Mouse (Mus musculus) midbrain, embryonic 10.5 days (tissue): ENCODE data around the gene Mcur1. TPM values are rescaled to one million over a fixed set of nuclear protein-coding genes. Genes with fewer than 3 reads are reported as not detected.
A peak's percentile ranks its signal among the peaks of the same experiment; 100 is the strongest.

Source experiments
- DNase-seq: peaks from one replicate; pipeline ENCODE4 v3.0.0-alpha.2; 2017; ENCODE audit warnings: low spot score
- H3K27ac ChIP-seq: fragments of 300-500 bp; sonication (generic); replicated peaks from 2 replicates; pipeline ENCODE4 v1.5.1; 2016; ENCODE audit warnings: mild to moderate bottlenecking
- H3K27me3 ChIP-seq: fragments of 300-500 bp; sonication (generic); 2 replicates; pipeline ENCODE4 v1.6.1; 2016; ENCODE audit warnings: low read depth, mild to moderate bottlenecking; ENCODE audit not compliant: poor library complexity, severe bottlenecking
- H3K36me3 ChIP-seq: fragments of 300-500 bp; sonication (generic); 2 replicates; pipeline ENCODE4 v1.6.1; 2016; ENCODE audit warnings: mild to moderate bottlenecking, moderate library complexity
- H3K4me1 ChIP-seq: fragments of 300-500 bp; sonication (generic); 2 replicates; pipeline ENCODE4 v1.6.1; 2016
- H3K4me3 ChIP-seq: fragments of 300-500 bp; sonication (generic); 2 replicates; pipeline ENCODE4 v1.5.1; 2016; ENCODE audit warnings: mild to moderate bottlenecking, moderate library complexity
- H3K9me3 ChIP-seq: fragments of 300-500 bp; sonication (generic); replicated peaks from 2 replicates; pipeline ENCODE4 v1.6.1; 2016; ENCODE audit warnings: mild to moderate bottlenecking
- WGBS: fragments of 180-500 bp; shearing (Covaris S2); methylation state at CpG from one replicate; pipeline ENCODE4 v1.1.7; 2016; 5-methylcytosine and 5-hydroxymethylcytosine counted together
- polyA plus RNA-seq: library from polyadenylated mRNA; unstranded; fragments of >200 nt; fragmentation: Nextera tagmentation; extraction: Ambion mirVana; gene quantifications from 2 replicates; pipeline ENCODE4 v1.2.1, GENCODE M21; 2016

The Mcur1 gene
- polyA plus RNA-seq, 1 experiment from 2014 or later, result 8.1 TPM

- DNase-seq, result peak; percentile 37
- no peaks in the 10 kb centered on the region for H3K36me3 ChIP-seq
- peaks cover 31% of the 10 kb centered on the region for H3K4me1 ChIP-seq
- H3K4me3 ChIP-seq, result peak overlapping the region; percentile 82
- H3K27ac ChIP-seq, result peak overlapping the region; percentile 96
- H3K9me3 ChIP-seq, result no peaks in the 10 kb centered on the region
- 14% methylated on average over 18 of the region's 18 CpGs for WGBS
- H3K27me3 ChIP-seq, result peaks cover 46% of the 10 kb centered on the region
Measured at GRCm38 (mm10) chr13:43560458-43561411, 744 bp upstream of the Mcur1 start.

GRCm38 (mm10) chr13:43558959-43559358 lies 1.0 kb downstream of the Mcur1 start:
- Histone ChIP-seq H3K9me3 (no peaks in the 10 kb centered on the region), H3K4me1 (peaks cover 31% of the 10 kb centered on the region), H3K36me3 (peaks cover 6% of the 10 kb centered on the region), H3K27ac (no peak overlapping the region), H3K27me3 (peaks cover 46% of the 10 kb centered on the region), H3K4me3 (peak overlapping the region; percentile 82)
- no peak for DNase-seq
- 47% methylated on average over 6 of the region's 6 CpGs for WGBS

- no peak for DNase-seq
- Histone ChIP-seq H3K36me3 (peaks cover 11% of the 10 kb centered on the region), H3K4me1 (peaks cover 31% of the 10 kb centered on the region), H3K27me3 (peaks cover 46% of the 10 kb centered on the region), H3K4me3 (peak overlapping the region; percentile 82; the same call in 1 of the 2 replicates), H3K9me3 (no peaks in the 10 kb centered on the region), H3K27ac (no peak overlapping the region)
- 88% methylated on average over 6 of the region's 6 CpGs for WGBS
Measured at GRCm38 (mm10) chr13:43558357-43558756, 1.6 kb downstream of the Mcur1 start.

GRCm38 (mm10) chr13:43556913-43557542 lies 3.0 kb downstream of the Mcur1 start:
- Histone ChIP-seq H3K4me1 (peaks cover 31% of the 10 kb centered on the region), H3K9me3 (no peaks in the 10 kb centered on the region), H3K4me3 (no peak overlapping the region), H3K27ac (no peak overlapping the region), H3K27me3 (peaks cover 37% of the 10 kb centered on the region), H3K36me3 (peaks cover 18% of the 10 kb centered on the region)
- no peak for DNase-seq
- 92% methylated on average over 9 of the region's 9 CpGs for WGBS

- no peak overlapping the region for H3K4me3 ChIP-seq
- WGBS, result 94% methylated on average over 9 of the region's 9 CpGs
- DNase-seq, result no peak
- peaks cover 24% of the 10 kb centered on the region for H3K27me3 ChIP-seq
- peaks cover 26% of the 10 kb centered on the region for H3K36me3 ChIP-seq
- no peaks in the 10 kb centered on the region for H3K9me3 ChIP-seq
- no peak overlapping the region for H3K27ac ChIP-seq
- peaks cover 18% of the 10 kb centered on the region for H3K4me1 ChIP-seq
Measured at GRCm38 (mm10) chr13:43555321-43555720, 4.7 kb downstream of the Mcur1 start.

- Histone ChIP-seq H3K27me3 (peaks cover 24% of the 10 kb centered on the region), H3K27ac (no peak overlapping the region), H3K36me3 (peaks cover 31% of the 10 kb centered on the region), H3K9me3 (no peaks in the 10 kb centered on the region), H3K4me1 (peaks cover 14% of the 10 kb centered on the region), H3K4me3 (no peak overlapping the region)
- DNase-seq, result no peak
- WGBS, result 89% methylated on average over 7 of the region's 7 CpGs
Measured at GRCm38 (mm10) chr13:43554827-43555226, 5.2 kb downstream of the Mcur1 start.

- Histone ChIP-seq H3K36me3 (peaks cover 42% of the 10 kb centered on the region), H3K4me3 (no peak overlapping the region), H3K27ac (no peak overlapping the region), H3K4me1 (no peaks in the 10 kb centered on the region), H3K27me3 (no peaks in the 10 kb centered on the region), H3K9me3 (no peaks in the 10 kb centered on the region)
- WGBS, result 90% methylated on average over 8 of the region's 8 CpGs
- no peak for DNase-seq
Measured at GRCm38 (mm10) chr13:43550676-43551075, 9.3 kb downstream of the Mcur1 start.

- no peak for DNase-seq
- Histone ChIP-seq H3K27me3 (no peaks in the 10 kb centered on the region), H3K27ac (no peak overlapping the region), H3K4me1 (no peaks in the 10 kb centered on the region), H3K4me3 (no peak overlapping the region), H3K36me3 (peaks cover 43% of the 10 kb centered on the region), H3K9me3 (no peaks in the 10 kb centered on the region)
- WGBS, result 91% methylated on average over 7 of the region's 7 CpGs
Measured at GRCm38 (mm10) chr13:43549870-43550269, 10.1 kb downstream of the Mcur1 start.

- no peak for DNase-seq
- 93% methylated on average over 11 of the region's 11 CpGs for whole genome bisulfite sequencing
Measured at GRCm38 (mm10) chr13:43549078-43549698, 10.8 kb downstream of the Mcur1 start.

GRCm38 (mm10) chr13:43548617-43549016 lies 11.4 kb downstream of the Mcur1 start:
- Histone ChIP-seq H3K27ac (no peak overlapping the region), H3K27me3 (no peaks in the 10 kb centered on the region), H3K4me3 (no peak overlapping the region), H3K4me1 (no peaks in the 10 kb centered on the region), H3K36me3 (peaks cover 43% of the 10 kb centered on the region), H3K9me3 (no peaks in the 10 kb centered on the region)
- 88% methylated on average over 5 of the region's 5 CpGs for WGBS
- DNase-seq, result no peak

More at GRCm38 (mm10) chr13:43549078-43549698, 10.8 kb downstream of the Mcur1 start:
- Histone ChIP-seq H3K27ac (no peak overlapping the region), H3K27me3 (no peaks in the 10 kb centered on the region), H3K9me3 (no peaks in the 10 kb centered on the region), H3K4me3 (no peak overlapping the region), H3K36me3 (peaks cover 43% of the 10 kb centered on the region), H3K4me1 (no peaks in the 10 kb centered on the region)

- WGBS, result 47% methylated on average over 3 of the region's 3 CpGs
- H3K4me3 ChIP-seq, result no peak overlapping the region
- no peaks in the 10 kb centered on the region for H3K27me3 ChIP-seq
- H3K36me3 ChIP-seq, result peaks cover 35% of the 10 kb centered on the region
- no peaks in the 10 kb centered on the region for H3K9me3 ChIP-seq
- H3K4me1 ChIP-seq, result no peaks in the 10 kb centered on the region
- DNase-seq, result peak; percentile 73
- H3K27ac ChIP-seq, result no peak overlapping the region
Measured at GRCm38 (mm10) chr13:43546861-43547260, 13.1 kb downstream of the Mcur1 start.

GRCm38 (mm10) chr13:43540205-43540815 lies 19.7 kb downstream of the Mcur1 start:
- no peak overlapping the region for H3K27ac ChIP-seq

More at GRCm38 (mm10) chr13:43540205-43540815, 19.7 kb downstream of the Mcur1 start:
- Histone ChIP-seq H3K36me3 (peaks cover 10% of the 10 kb centered on the region), H3K4me1 (no peaks in the 10 kb centered on the region), H3K9me3 (no peaks in the 10 kb centered on the region), H3K27me3 (no peaks in the 10 kb centered on the region), H3K4me3 (no peak overlapping the region)
- 97% methylated on average over 14 of the region's 14 CpGs for WGBS
- no peak for DNase-seq
